Mouse (Mus musculus) midbrain, embryonic 13.5 days (tissue): ENCODE data around the gene Robo1. TPM values are rescaled to one million over a fixed set of nuclear protein-coding genes. Genes with fewer than 3 reads are reported as not detected.

Experiments used
- ATAC-seq: fragments of 200-750 bp; cut with Nextera tagmentation; 2 replicates; pipeline ENCODE4 v1.8.0; 2017; ENCODE audit warnings: mild to moderate bottlenecking, moderate TSS enrichment, moderate library complexity
- H3K27ac ChIP-seq: fragments of 300-500 bp; sonication (generic); 2 replicates; pipeline ENCODE4 v1.5.1; 2015; ENCODE audit warnings: inconsistent platforms, mild to moderate bottlenecking, moderate library complexity
- H3K27me3 ChIP-seq: fragments of 300-500 bp; sonication (generic); 2 replicates; pipeline ENCODE4 v1.6.1; 2015; ENCODE audit warnings: mild to moderate bottlenecking, inconsistent platforms
- H3K36me3 ChIP-seq: fragments of 300-500 bp; sonication (generic); 2 replicates; pipeline ENCODE4 v1.6.1; 2015; ENCODE audit warnings: mild to moderate bottlenecking, inconsistent platforms
- H3K4me1 ChIP-seq: fragments of 300-500 bp; sonication (generic); replicated peaks from 2 replicates; pipeline ENCODE4 v1.6.1; 2015; ENCODE audit warnings: inconsistent platforms
- H3K4me2 ChIP-seq: fragments of 300-500 bp; sonication (generic); replicated peaks from 2 replicates; pipeline ENCODE4 v1.6.1; 2015; ENCODE audit warnings: moderate library complexity, mild to moderate bottlenecking, inconsistent platforms
- H3K4me3 ChIP-seq: fragments of 300-500 bp; sonication (generic); replicated peaks from 2 replicates; pipeline ENCODE4 v1.5.1; 2015; ENCODE audit warnings: mild to moderate bottlenecking, inconsistent platforms
- H3K9ac ChIP-seq: fragments of 300-500 bp; sonication (generic); replicated peaks from 2 replicates; pipeline ENCODE4 v1.6.1; 2015; ENCODE audit warnings: mild to moderate bottlenecking, inconsistent platforms
- H3K9me3 ChIP-seq: fragments of 300-500 bp; sonication (generic); 2 replicates; pipeline ENCODE4 v1.6.1; 2016; ENCODE audit warnings: mild to moderate bottlenecking, inconsistent platforms
- WGBS: fragments of 180-500 bp; shearing (Covaris S2); methylation state at CpG from one replicate; pipeline ENCODE4 v1.1.7; 2015; 5-methylcytosine and 5-hydroxymethylcytosine counted together
- polyA plus RNA-seq: library from polyadenylated mRNA; unstranded; fragments of >200 nt; fragmentation: Nextera tagmentation; extraction: Ambion mirVana; gene quantifications from 2 replicates; pipeline ENCODE4 v1.2.1, GENCODE M21; 2015

Robo1 gene
- polyA plus RNA-seq, 1 experiment from 2014 or later = 81.1 TPM

DNA sequence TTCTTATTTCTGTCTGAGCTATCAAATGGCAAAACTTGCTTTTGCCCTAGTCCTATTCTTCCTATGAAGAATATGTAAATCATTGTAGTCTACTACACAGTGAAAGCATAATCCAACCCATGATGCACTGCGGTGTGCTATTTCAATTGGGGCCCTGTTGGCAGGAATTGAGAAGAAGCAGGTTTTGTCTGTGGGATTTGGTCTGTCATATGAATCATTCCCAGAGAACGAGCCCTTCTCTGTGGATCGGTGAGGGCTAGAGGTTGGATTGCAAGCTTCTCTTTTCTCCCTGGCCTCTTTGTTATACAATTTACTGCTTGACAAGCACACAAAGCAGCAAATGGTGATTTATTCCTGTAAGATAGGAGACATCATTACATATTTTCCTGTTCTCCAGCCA is 85.4 kb downstream of the Robo1 start:
- no peaks in the 10 kb centered on the region for H3K4me1 ChIP-seq
- WGBS = 40% methylated on average over 3 of the region's 3 CpGs
- H3K9me3 ChIP-seq = no peaks in the 10 kb centered on the region
- H3K36me3 ChIP-seq = no peaks in the 10 kb centered on the region
- H3K4me3 ChIP-seq = no peak overlapping the region
- H3K9ac ChIP-seq = no peak overlapping the region
- no peaks in the 10 kb centered on the region for H3K27me3 ChIP-seq
- H3K4me2 ChIP-seq = no peak overlapping the region
- no peak for ATAC-seq
- H3K27ac ChIP-seq = no peak overlapping the region

- H3K9ac ChIP-seq = no peak overlapping the region
- WGBS = 22% methylated on average over 5 of the region's 5 CpGs
- ATAC-seq = no peak
Measured at GRCm38 (mm10) chr16:72398811-72399210, 90.7 kb downstream of the Robo1 start.

GRCm38 (mm10) chr16:72402381-72402780 is 94.3 kb downstream of the Robo1 start:
- WGBS = 17% methylated on average over 9 of the region's 9 CpGs
- H3K4me1 ChIP-seq = peaks cover 15% of the 10 kb centered on the region
- no peak overlapping the region for H3K9ac ChIP-seq
- H3K9me3 ChIP-seq = no peaks in the 10 kb centered on the region
- no peaks in the 10 kb centered on the region for H3K36me3 ChIP-seq
- H3K4me2 ChIP-seq = no peak overlapping the region
- no peaks in the 10 kb centered on the region for H3K27me3 ChIP-seq
- ATAC-seq = no peak; the same call in 1 of the 2 replicates
- H3K27ac ChIP-seq = no peak overlapping the region
- H3K4me3 ChIP-seq = no peak overlapping the region

More at GRCm38 (mm10) chr16:72398811-72399210, 90.7 kb downstream of the Robo1 start:
- no peaks in the 10 kb centered on the region for H3K9me3 ChIP-seq
- H3K4me1 ChIP-seq = peaks cover 15% of the 10 kb centered on the region
- H3K4me2 ChIP-seq = no peak overlapping the region
- H3K27me3 ChIP-seq = no peaks in the 10 kb centered on the region
- H3K4me3 ChIP-seq = no peak overlapping the region
- H3K27ac ChIP-seq = no peak overlapping the region
- no peaks in the 10 kb centered on the region for H3K36me3 ChIP-seq

GRCm38 (mm10) chr16:72409820-72410219 is 101.7 kb downstream of the Robo1 start:
- H3K9me3 ChIP-seq = no peaks in the 10 kb centered on the region
- H3K27me3 ChIP-seq = no peaks in the 10 kb centered on the region
- H3K9ac ChIP-seq = no peak overlapping the region
- H3K27ac ChIP-seq = no peak overlapping the region
- 73% methylated on average over 1 of the region's 1 CpGs for WGBS
- no peak for ATAC-seq
- H3K4me3 ChIP-seq = no peak overlapping the region
- no peaks in the 10 kb centered on the region for H3K36me3 ChIP-seq
- no peak overlapping the region for H3K4me2 ChIP-seq
- H3K4me1 ChIP-seq = peaks cover 11% of the 10 kb centered on the region

GRCm38 (mm10) chr16:72411669-72412270 is 103.7 kb downstream of the Robo1 start:
- no peak overlapping the region for H3K4me2 ChIP-seq
- H3K9ac ChIP-seq = no peak overlapping the region
- H3K27me3 ChIP-seq = no peaks in the 10 kb centered on the region
- H3K27ac ChIP-seq = no peak overlapping the region
- 0 out of 2 replicates have a peak, but pooled peaks have one; percentile 30 for ATAC-seq
- H3K4me1 ChIP-seq = peaks cover 11% of the 10 kb centered on the region
- no peaks in the 10 kb centered on the region for H3K36me3 ChIP-seq
- no peaks in the 10 kb centered on the region for H3K9me3 ChIP-seq
- no peak overlapping the region for H3K4me3 ChIP-seq
- 31% methylated on average over 5 of the region's 5 CpGs for WGBS

GRCm38 (mm10) chr16:72412879-72413278 is 104.8 kb downstream of the Robo1 start:
- Histone ChIP-seq H3K27ac (no peak overlapping the region), H3K9me3 (no peaks in the 10 kb centered on the region), H3K4me2 (no peak overlapping the region), H3K36me3 (no peaks in the 10 kb centered on the region), H3K4me1 (peaks cover 11% of the 10 kb centered on the region), H3K27me3 (no peaks in the 10 kb centered on the region), H3K4me3 (no peak overlapping the region), H3K9ac (no peak overlapping the region)
- no peak for ATAC-seq
- WGBS = 79% methylated on average over 7 of the region's 7 CpGs

DNA sequence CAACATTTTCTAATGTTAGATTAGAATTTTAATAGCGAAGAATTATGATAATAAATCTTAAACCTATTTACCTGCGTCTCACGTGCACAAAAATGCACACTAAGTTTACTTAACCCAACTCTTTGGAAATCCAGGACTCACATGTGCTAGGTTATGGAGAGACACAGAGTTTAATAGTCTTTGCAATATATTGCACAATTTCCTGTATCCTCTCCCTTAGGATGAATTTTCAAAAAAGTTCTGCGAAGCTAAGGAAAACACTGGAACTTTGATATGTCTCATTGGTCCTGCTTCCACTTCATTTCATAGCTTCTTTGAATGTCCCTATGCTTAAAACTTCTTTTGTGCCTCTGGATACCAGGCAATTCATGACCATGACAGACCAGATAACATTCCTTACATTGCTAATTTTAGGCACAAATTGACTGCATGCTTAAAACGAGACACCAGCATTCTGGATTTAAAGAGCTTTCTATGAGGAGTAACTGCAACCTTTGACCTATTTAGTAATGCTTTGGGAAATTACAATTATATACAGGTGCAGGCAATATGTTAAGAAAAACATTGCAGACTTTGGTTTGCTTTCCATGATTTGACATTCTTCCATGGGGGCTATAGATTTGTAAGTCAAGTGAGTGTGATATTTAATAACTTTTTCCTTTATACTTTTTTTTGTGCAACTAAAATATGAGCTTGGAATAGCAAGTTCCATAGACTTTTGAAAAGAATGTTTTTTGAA is 111.4 kb downstream of the Robo1 start:
- Histone ChIP-seq H3K4me2 (no peak overlapping the region), H3K9me3 (no peaks in the 10 kb centered on the region), H3K27me3 (no peaks in the 10 kb centered on the region), H3K4me3 (no peak overlapping the region), H3K36me3 (no peaks in the 10 kb centered on the region), H3K9ac (no peak overlapping the region), H3K4me1 (no peaks in the 10 kb centered on the region), H3K27ac (no peak overlapping the region)
- no peak for ATAC-seq
- 78% methylated on average over 5 of the region's 5 CpGs for WGBS

GRCm38 (mm10) chr16:72422426-72422825 is 114.3 kb downstream of the Robo1 start:
- Histone ChIP-seq H3K4me3 (no peak overlapping the region), H3K27me3 (no peaks in the 10 kb centered on the region), H3K4me1 (no peaks in the 10 kb centered on the region), H3K27ac (no peak overlapping the region), H3K36me3 (no peaks in the 10 kb centered on the region), H3K9me3 (no peaks in the 10 kb centered on the region), H3K4me2 (no peak overlapping the region), H3K9ac (no peak overlapping the region)
- 72% methylated on average over 4 of the region's 4 CpGs for WGBS
- no peak for ATAC-seq

GRCm38 (mm10) chr16:72434396-72434795 is 126.3 kb downstream of the Robo1 start:
- Histone ChIP-seq H3K27ac (no peak overlapping the region), H3K9ac (no peak overlapping the region), H3K4me1 (peaks cover 5% of the 10 kb centered on the region), H3K27me3 (no peaks in the 10 kb centered on the region), H3K4me3 (no peak overlapping the region), H3K36me3 (no peaks in the 10 kb centered on the region), H3K4me2 (no peak overlapping the region), H3K9me3 (no peaks in the 10 kb centered on the region)
- no peak for ATAC-seq

DNA sequence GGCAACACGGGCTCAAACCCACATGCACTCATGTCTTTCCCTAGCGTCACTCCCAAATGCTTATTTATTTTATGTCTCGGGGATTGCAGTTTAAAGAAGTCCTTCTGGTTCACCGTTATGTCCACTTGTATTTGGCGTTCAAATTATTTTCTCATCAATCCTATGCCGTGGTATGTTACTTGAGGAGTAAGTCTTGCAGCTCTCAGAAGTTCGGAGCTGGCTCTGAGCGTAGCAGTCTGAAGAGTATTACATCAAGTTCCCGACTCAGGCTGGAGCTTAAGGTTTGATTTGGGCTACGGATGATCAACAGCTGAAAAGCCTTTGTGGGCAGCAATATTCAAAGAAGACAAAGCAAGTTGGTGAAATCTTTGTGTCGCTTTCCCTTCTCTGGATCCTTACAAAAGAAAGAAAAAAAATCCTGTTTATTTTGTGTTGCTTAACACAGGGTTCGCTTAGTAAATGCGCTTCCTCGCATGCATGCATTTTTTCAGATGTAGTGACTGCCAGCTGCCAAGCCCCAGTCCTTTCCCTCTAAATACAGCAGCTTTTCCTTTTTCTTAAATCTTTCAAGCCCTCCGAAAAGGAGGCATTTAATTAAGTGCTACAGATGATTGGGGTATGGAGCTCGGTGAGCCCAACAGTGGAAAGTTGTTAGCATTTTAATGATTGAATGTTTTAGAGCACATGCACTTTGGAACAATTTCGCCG is 136.5 kb downstream of the Robo1 start:
- Histone ChIP-seq H3K9me3 (no peaks in the 10 kb centered on the region), H3K9ac (no peak overlapping the region), H3K27me3 (no peaks in the 10 kb centered on the region), H3K27ac (no peak overlapping the region), H3K4me1 (peaks cover 11% of the 10 kb centered on the region), H3K36me3 (no peaks in the 10 kb centered on the region), H3K4me2 (peak overlapping the region; percentile 38), H3K4me3 (no peak overlapping the region)
- ATAC-seq = no peak
- WGBS = 32% methylated on average over 18 of the region's 18 CpGs

- Histone ChIP-seq H3K9ac (no peak overlapping the region), H3K27me3 (no peaks in the 10 kb centered on the region), H3K27ac (no peak overlapping the region), H3K4me2 (no peak overlapping the region), H3K36me3 (no peaks in the 10 kb centered on the region), H3K9me3 (no peaks in the 10 kb centered on the region), H3K4me3 (no peak overlapping the region), H3K4me1 (no peaks in the 10 kb centered on the region)
- no peak for ATAC-seq
- WGBS = 58% methylated on average over 10 of the region's 10 CpGs
Measured at GRCm38 (mm10) chr16:72458155-72458554, 150.0 kb downstream of the Robo1 start.

- H3K27me3 ChIP-seq = no peaks in the 10 kb centered on the region
- H3K9me3 ChIP-seq = no peaks in the 10 kb centered on the region
- no peaks in the 10 kb centered on the region for H3K4me1 ChIP-seq
- H3K4me3 ChIP-seq = no peak overlapping the region
- no peak overlapping the region for H3K27ac ChIP-seq
- no peaks in the 10 kb centered on the region for H3K36me3 ChIP-seq
- H3K9ac ChIP-seq = no peak overlapping the region
- 57% methylated on average over 10 of the region's 10 CpGs for WGBS
- no peak overlapping the region for H3K4me2 ChIP-seq
- ATAC-seq = no peak
Measured at GRCm38 (mm10) chr16:72458576-72458975, 150.5 kb downstream of the Robo1 start.
